ENCODE assay signal across 27 mouse cellular contexts in genomic region chr17:90122796-90123481, GRCm38 (mm10).
"Had no signal": no experiment of that assay in that cellular context is flagged by ENCODE, and none has a peak within 500 bp of the region (broad histone marks: within the 10 kb centered on the region; RNA-seq: fewer than 3 reads in every experiment).

No protein-coding gene starts in this region.

- H3K9ac ChIP-seq: heart, embryonic 12.5 days; hindbrain, embryonic 12.5 days; hindbrain, embryonic 14.5 days; intestine, embryonic 15.5 days; limb, embryonic 12.5 days; liver, embryonic 13.5 days had no signal

- H3K27me3 ChIP-seq: heart, embryonic 12.5 days; hindbrain, embryonic 12.5 days; intestine, embryonic 15.5 days; limb, embryonic 12.5 days; liver, embryonic 13.5 days had no signal

- H3K4me1 ChIP-seq: heart, embryonic 10.5 days; heart, embryonic 12.5 days; hindbrain, embryonic 10.5 days; hindbrain, embryonic 12.5 days; intestine, embryonic 15.5 days; limb, embryonic 10.5 days; limb, embryonic 12.5 days; liver, embryonic 13.5 days had no signal

- H3K4me2 ChIP-seq: heart, embryonic 12.5 days; hindbrain, embryonic 12.5 days; hindbrain, embryonic 14.5 days; intestine, embryonic 15.5 days; limb, embryonic 12.5 days; liver, embryonic 11.5 days; liver, embryonic 13.5 days had no signal

- H3K9me3 ChIP-seq: heart, embryonic 10.5 days; heart, embryonic 12.5 days; hindbrain, embryonic 10.5 days; hindbrain, embryonic 12.5 days; intestine, embryonic 15.5 days; limb, embryonic 10.5 days; limb, embryonic 12.5 days; liver, embryonic 13.5 days had no signal

- H3K36me3 ChIP-seq: heart, embryonic 10.5 days; heart, embryonic 12.5 days; hindbrain, embryonic 10.5 days; hindbrain, embryonic 12.5 days; intestine, embryonic 15.5 days; limb, embryonic 10.5 days; limb, embryonic 12.5 days; liver, embryonic 13.5 days had no signal

- H3K4me3 ChIP-seq: gastrocnemius, adult 2 months; heart, embryonic 10.5 days; heart, embryonic 12.5 days; hindbrain, embryonic 10.5 days; hindbrain, embryonic 12.5 days; intestine, embryonic 15.5 days; layer of hippocampus, adult 2 months; left cerebral cortex, adult 2 months; limb, embryonic 10.5 days; limb, embryonic 12.5 days; liver, embryonic 13.5 days had no signal

- ATAC-seq: hindbrain, embryonic 16.5 days; inflammation-experienced regulatory T-cells, adult 6 months; intestine, embryonic 15.5 days; intestine, postnatal 0 days had no signal

- DNase-seq: gastrocnemius, adult 2 months; gastrocnemius, postnatal 10 days; gastrocnemius, postnatal 25 days; heart, adult 18-20 months; heart, postnatal 10 days; heart, postnatal 4 days; kidney, adult 18-20 months; kidney, adult 8-10 months; kidney, postnatal 10 days; kidney, postnatal 25 days; kidney, postnatal 4 days; liver; liver, embryonic 13.5 days had no signal

- H3K27ac ChIP-seq: gastrocnemius, adult 2 months; heart, embryonic 10.5 days; hindbrain, embryonic 10.5 days; hindbrain, embryonic 12.5 days; hindbrain, embryonic 14.5 days; intestine, embryonic 15.5 days; layer of hippocampus, adult 2 months; left cerebral cortex, adult 2 months; limb, embryonic 10.5 days; limb, embryonic 12.5 days; liver, embryonic 13.5 days had no signal
